Mouse (Mus musculus) Patski (cell line): ENCODE data around the gene Ablim1. TPM values are rescaled to one million over a fixed set of nuclear protein-coding genes. Genes with fewer than 3 reads are reported as not detected.

ENCODE experiments used
- ATAC-seq: fragments of 100-300 bp; one replicate; pipeline ENCODE4 v1.8.0; 2021
- CTCF ChIA-PET: fragments of 350-600 bp; sonication (Branson Sonifier 250); formaldehyde crosslinking; loops from one replicate; lab custom pipeline; 2022; ENCODE audit warnings: inconsistent platforms; lab: Charles Lee
- POLR2A ChIA-PET: fragments of 350-600 bp; sonication (Branson Sonifier 250); formaldehyde crosslinking; loops from one replicate; lab custom pipeline; 2022; ENCODE audit warnings: antibody characterized with exemption, inconsistent platforms; lab: Charles Lee
- DNase-seq: peaks from one replicate; pipeline ENCODE4 v3.0.0-alpha.2; 2011; ENCODE audit warnings: low read depth, low spot score
- H3K27me3 ChIP-seq: fragments of 371-371 bp; one replicate; pipeline ENCODE4 v1.5.1; 2021
- CTCF ChIP-seq: fragments of 100-300 bp; IDR thresholded peaks from one replicate; pipeline ENCODE4 v1.5.1; 2021
- in situ Hi-C: fragments of 300-500 bp; cut with MboI; formaldehyde crosslinking; loops from 3 replicates; pipeline ENCODE4 v1.11.1; 2018; ENCODE audit warnings: low pct_unique_long_range_greater_than_20kb, mixed read lengths
- polyA plus RNA-seq: library from polyadenylated mRNA; unstranded; gene quantifications from one replicate; pipeline ENCODE4 v1.2.3, GENCODE M21; 2021

Ablim1 gene
- polyA plus RNA-seq, 1 experiment from 2014 or later, result 105 TPM

DNA sequence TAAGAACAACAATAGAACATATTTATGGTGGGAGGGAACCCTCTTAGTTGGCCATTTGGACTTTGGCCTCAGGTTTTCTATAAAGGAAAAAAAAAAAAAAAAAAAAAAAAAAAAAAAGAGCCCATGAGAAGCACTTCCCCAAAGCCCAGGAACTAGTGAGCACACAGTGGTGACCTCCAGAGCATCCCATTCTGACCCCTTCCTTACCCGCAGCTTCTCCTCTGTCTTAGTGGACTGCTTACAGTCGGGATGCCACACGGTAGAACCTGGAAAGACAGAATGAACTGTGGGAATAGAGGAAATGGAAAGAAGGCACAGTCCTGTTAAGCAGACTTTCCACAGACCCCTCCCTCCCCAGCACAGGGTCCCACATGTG, 235.1 kb downstream of the Ablim1 start:
- ChIA-PET POLR2A (no interaction called here), CTCF (interaction anchor here (0.8 to 1.3 kb wide), 3 partner anchors 10 to 59 kb away, joined by 4 read pairs; no protein-coding TSS in a partner anchor)
- no peak for DNase-seq
- no peak for ATAC-seq
- TF ChIP-seq CTCF, result no peak
- no peaks in the 10 kb centered on the region for H3K27me3 ChIP-seq
- in situ Hi-C loops, result no loop called here

DNA sequence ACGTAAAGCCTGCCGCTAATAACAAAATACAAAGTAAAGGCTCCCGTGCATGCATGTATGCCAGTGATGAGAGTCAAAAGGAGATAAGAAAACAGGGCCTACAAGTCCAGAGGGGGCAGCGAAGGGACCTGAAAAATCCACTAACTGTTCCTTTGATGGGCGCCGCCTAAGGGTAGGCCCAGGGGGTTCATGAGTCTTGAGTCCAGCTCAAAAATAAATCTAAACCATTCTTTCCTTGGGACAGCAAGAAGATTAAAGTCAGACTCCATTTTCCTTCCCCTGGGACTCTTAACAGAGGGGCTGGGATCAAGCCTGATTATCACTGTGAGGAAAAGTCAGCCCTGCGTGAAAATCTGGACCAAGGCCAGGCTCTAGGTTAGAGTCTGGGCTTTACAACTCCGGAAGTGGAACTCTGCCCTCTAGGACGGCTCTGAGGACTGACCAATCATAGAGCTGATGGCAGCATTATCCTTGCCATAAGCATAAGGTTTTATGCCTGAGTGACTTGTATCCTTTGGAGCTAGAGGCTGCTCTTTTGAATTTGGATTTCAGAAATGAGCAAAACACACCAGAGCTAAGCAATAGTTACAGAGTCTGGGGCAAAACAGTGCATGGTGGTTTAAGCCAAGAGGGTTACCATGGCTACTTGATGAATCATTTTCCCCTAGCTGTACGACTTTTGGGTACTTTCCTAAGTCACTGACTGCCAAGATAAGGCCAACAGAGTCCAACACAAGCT, 235.7 kb downstream of the Ablim1 start:
- ATAC-seq (peak; percentile 77), DNase-seq (peak; percentile 92)
- CTCF ChIA-PET, result interaction anchor here (0.8 to 1.3 kb wide), 3 partner anchors 10 to 59 kb away, joined by 4 read pairs; no protein-coding TSS in a partner anchor

DNA sequence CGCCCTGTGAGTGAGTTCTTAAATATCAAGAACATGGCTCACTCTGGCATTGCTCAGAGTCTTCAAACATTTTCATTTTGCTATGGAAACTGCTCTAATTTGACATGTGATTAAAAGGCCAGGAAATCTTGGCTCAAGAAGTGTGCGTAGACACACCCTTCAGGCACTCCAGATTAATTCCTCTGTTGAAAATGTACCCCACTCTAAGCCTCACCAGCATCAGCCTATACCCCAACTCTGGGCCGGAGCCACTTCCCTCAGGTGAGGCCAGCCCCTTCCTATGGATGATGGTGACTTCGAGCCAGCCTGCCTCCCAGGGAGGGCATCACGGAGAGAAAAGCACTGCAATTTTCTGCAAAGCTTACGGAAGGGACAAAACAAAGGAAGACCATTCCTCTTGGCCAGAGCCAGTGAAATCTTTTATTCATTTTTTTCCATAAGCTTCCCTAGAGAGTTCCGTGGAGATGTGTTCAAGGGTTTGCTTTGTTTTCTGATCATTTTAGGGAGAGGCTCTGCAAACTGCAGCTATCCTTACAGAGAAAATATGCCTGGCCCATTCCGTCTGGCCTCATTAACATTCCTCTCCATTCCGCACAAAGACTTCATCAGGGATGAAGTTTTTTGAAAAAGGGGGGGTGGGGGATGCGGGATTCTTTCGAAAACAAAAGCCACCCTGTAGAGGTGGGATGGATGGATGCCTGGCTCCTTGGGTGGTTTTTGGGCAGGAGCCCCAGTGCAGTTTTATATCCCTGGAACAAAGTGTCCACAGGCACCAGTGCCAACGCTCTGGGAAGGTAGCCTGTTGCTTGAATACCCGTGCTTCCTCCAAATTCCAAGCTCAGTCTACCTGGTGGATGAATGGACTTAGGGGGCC, 236.7 kb downstream of the Ablim1 start:
- no peak for TF ChIP-seq CTCF
- CTCF ChIA-PET, result interaction anchor here (1.2 kb wide), 1 partner anchor 11 kb away, joined by 4 read pairs; no protein-coding TSS in a partner anchor
- DNase-seq, result no peak
- ATAC-seq, result peak; percentile 8
- no peaks in the 10 kb centered on the region for H3K27me3 ChIP-seq
- POLR2A ChIA-PET, result interaction anchor here (1.1 kb wide), 1 partner anchor 88 kb away, joined by 3 read pairs; no protein-coding TSS in a partner anchor
- in situ Hi-C loops, result no loop called here

More for the DNA sequence above, 235.7 kb downstream of the Ablim1 start:
- no peaks in the 10 kb centered on the region for H3K27me3 ChIP-seq
- no peak for TF ChIP-seq CTCF
- in situ Hi-C loops, result no loop called here
- POLR2A ChIA-PET, result interaction anchor here (0.5 to 1.1 kb wide), 2 partner anchors 89 to 377 kb away, joined by 3 to 4 read pairs; no protein-coding TSS in a partner anchor

DNA sequence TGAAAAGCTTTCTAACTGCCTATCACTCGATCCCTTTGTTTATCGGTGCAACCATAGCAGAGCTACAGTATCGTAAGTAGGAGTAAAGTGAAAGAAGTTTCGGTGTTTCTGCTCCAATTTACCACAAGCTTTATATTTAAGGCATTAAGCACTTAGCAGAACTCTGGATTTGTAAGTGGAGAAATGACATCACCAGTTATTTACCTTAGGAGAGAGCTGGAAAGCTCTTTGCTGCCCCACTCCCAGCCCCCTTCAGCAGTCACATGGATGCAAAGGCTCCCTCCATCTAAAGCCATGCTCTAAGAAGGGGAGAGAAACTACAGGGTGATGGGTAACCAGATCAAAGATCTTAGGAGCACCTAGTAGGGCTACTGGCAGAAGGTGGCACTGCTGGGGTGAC, 241.3 kb downstream of the Ablim1 start:
- H3K27me3 ChIP-seq, result no peaks in the 10 kb centered on the region
- no peak for TF ChIP-seq CTCF
- no peak for DNase-seq
- in situ Hi-C loops, result loop anchor here (25.0 kb wide), 1 partner anchor 564 kb away; no protein-coding TSS in a partner anchor
- ChIA-PET CTCF (interaction anchor here (1.5 kb wide), 1 partner anchor 256 kb away, joined by 3 read pairs; no protein-coding TSS in a partner anchor), POLR2A (no interaction called here)
- ATAC-seq, result no peak

DNA sequence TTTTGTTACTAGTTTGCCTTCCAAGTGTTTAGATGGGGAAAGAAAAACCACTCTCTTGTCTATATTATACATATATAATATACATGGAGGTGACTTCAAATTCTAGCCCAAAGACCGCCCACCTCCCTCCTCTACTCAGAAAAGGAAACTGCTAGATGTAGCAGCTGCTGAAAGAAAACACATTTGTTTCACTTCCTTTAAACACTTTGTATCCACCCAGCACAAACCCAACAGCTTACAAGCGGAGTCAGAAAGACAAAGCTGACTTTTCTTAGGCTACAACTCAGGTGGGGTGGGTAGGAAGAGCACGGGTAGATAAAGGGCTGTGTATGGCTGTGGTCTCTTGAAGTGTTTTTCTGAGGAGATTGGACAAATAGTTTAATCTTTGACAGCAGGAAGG, 242.0 kb downstream of the Ablim1 start:
- ChIA-PET CTCF (interaction anchor here (1.5 kb wide), 1 partner anchor 256 kb away, joined by 3 read pairs; no protein-coding TSS in a partner anchor), POLR2A (no interaction called here)
- in situ Hi-C loops, result loop anchor here (25.0 kb wide), 1 partner anchor 565 kb away; no protein-coding TSS in a partner anchor
- H3K27me3 ChIP-seq, result no peaks in the 10 kb centered on the region
- no peak for ATAC-seq
- DNase-seq, result no peak
- no peak for TF ChIP-seq CTCF

DNA sequence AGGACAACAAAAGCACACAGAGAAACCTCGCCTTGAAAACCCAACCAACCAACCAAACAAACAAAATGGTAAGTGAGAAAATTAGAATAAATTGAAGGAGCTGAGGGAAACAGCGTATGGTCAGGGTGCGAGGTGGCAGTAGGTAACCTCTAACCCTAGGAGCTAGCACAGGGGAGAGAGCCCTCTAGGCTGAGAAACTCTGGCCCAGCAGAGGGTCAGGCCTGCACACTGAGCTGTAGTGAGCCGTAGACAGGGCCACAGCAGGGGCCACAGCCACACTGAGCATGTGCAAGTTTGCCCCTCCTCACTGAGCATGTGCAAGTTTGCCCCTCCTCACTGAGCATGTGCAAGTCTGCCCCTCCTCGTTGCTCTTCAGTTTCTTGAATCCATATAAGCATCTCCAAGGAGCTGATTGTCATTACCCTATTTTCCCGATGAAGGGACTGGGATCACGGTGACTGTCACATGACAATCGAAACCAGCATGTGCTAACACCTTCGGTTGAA, 247.6 kb downstream of the Ablim1 start:
- in situ Hi-C loops, result loop anchor here (10.0 to 25.0 kb wide), 2 partner anchors 188 to 570 kb away; no protein-coding TSS in a partner anchor
- no peak for TF ChIP-seq CTCF
- DNase-seq, result no peak
- no peaks in the 10 kb centered on the region for H3K27me3 ChIP-seq
- POLR2A ChIA-PET, result no interaction called here
- ATAC-seq, result no peak
- CTCF ChIA-PET, result interaction anchor here (1.1 to 2.8 kb wide), 10 partner anchors 12 to 262 kb away, joined by 3 to 10 read pairs (median 4); no protein-coding TSS in a partner anchor

DNA sequence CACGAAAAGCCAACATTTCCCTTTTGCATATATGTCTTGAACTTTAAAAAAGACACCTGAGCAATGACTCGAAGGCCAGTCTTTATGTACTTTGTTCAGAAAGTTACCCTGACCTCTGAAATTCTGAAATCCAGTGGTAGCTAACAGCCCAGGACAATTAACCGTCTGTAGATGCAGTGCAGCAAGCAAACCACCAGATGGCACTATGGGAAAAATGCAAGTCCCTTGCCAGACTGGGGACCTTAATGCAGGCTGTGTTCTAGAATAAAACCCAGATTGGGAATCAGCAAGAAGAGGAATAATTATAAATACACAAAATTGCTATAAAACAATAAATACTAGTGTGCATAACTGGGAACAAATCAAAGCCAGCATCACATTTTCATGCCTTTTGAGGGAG, 248.4 kb downstream of the Ablim1 start:
- DNase-seq (no peak), ATAC-seq (no peak)
- CTCF ChIA-PET, result interaction anchor here (0.8 to 2.8 kb wide), 11 partner anchors 9 to 263 kb away, joined by 3 to 10 read pairs (median 4); no protein-coding TSS in a partner anchor
- H3K27me3 ChIP-seq, result no peaks in the 10 kb centered on the region
- peak; percentile 86 for TF ChIP-seq CTCF
- in situ Hi-C loops, result loop anchor here (10.0 to 25.0 kb wide), 2 partner anchors 188 to 571 kb away; no protein-coding TSS in a partner anchor
- POLR2A ChIA-PET, result no interaction called here

DNA sequence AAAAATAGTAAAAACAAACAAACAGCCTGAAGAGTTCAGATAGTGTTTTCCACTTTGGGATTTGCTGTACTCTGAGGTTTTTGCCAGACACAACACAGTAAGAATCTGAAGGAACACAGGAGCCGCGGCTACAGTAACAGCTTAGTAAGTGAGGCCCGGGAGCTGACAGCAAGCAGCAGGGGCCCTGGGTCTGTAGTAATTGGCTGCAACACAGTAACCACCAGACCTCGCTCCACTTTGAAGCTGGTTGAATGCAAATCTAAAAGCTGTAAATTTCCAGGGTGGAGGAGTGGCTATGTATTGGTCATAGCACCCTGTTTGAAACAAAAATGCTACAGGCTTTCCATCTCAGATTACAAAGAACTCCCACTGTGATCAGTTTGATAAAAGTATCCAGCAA, 252.0 kb downstream of the Ablim1 start:
- ATAC-seq (no peak), DNase-seq (no peak)
- in situ Hi-C loops, result loop anchor here (5.0 to 25.0 kb wide), 4 partner anchors 65 to 575 kb away; no protein-coding TSS in a partner anchor
- ChIA-PET POLR2A (interaction anchor here (1.5 kb wide), 1 partner anchor 67 kb away, joined by 3 read pairs; no protein-coding TSS in a partner anchor), CTCF (no interaction called here)
- TF ChIP-seq CTCF, result no peak
- H3K27me3 ChIP-seq, result no peaks in the 10 kb centered on the region

DNA sequence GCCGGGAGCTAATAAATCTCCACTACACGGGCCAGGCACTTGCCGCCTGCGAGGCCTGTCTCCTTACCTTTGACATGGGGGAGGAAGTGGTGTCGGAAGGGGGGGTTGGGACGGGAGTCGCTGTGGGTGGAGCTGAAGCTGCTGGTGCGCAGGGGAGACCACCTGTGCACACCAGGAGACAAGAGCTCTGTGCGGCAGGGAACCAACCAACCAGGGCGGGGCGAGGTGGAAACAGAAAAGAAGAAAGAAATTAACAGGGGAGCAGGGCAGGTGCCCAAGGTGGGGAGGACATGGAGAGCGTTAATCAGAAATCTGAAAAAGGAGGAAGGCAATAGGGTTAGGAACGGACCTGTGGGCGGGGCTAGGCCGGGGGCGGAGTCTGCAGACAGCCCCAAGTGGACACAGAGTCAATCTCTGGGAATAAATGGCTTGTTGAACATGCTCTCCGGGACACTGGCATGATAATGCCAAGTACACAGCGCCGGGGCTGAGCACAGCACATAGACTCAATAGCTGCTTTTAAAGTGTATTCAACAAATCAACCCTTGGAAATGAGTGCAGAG, 255.6 kb downstream of the Ablim1 start:
- no peak for DNase-seq
- ChIA-PET POLR2A (no interaction called here), CTCF (interaction anchor here (1.4 kb wide), 1 partner anchor 13 kb away, joined by 3 read pairs; no protein-coding TSS in a partner anchor)
- no peak for TF ChIP-seq CTCF
- H3K27me3 ChIP-seq, result no peaks in the 10 kb centered on the region
- in situ Hi-C loops, result loop anchor here (25.0 kb wide), 1 partner anchor 578 kb away; no protein-coding TSS in a partner anchor
- ATAC-seq, result no peak
